ENCODE assay signal across 8 mouse cellular contexts in genomic region chr5:52114751-52115451, GRCm38 (mm10).
DNase-seq lines count a peak whose midpoint lies in the region; ATAC-seq and TF ChIP-seq lines count a peak whose summit lies in the region.

No protein-coding gene starts in this region.

- peak overlapping the region; percentile 52 for H3K4me3 ChIP-seq in kidney, adult 2 months (ENCODE audit: insufficient read depth, low read depth, low read length)
- H3K4me3 ChIP-seq in embryonic fibroblast, embryonic 13.5 days (ENCODE audit: insufficient read depth, low read length), result peak overlapping the region; percentile 36
- peak overlapping the region; percentile 64 for H3K4me3 ChIP-seq in intestine, embryonic 16.5 days (ENCODE audit: low read length)
- peak overlapping the region; percentile 65 for H3K4me3 ChIP-seq in liver, embryonic 16.5 days (ENCODE audit: low read depth, low read length)
- peak overlapping the region; percentile 69 for H3K4me3 ChIP-seq in stomach, embryonic 15.5 days (replicated peaks)

- no peaks in the 10 kb centered on the region for H3K9me3 ChIP-seq in intestine, embryonic 16.5 days (ENCODE audit: control insufficient read depth, low read length)
- no peaks in the 10 kb centered on the region for H3K9me3 ChIP-seq in liver, embryonic 16.5 days (replicated peaks; ENCODE audit: control insufficient read depth, low read length)
- no peaks in the 10 kb centered on the region for H3K9me3 ChIP-seq in stomach, embryonic 15.5 days

- peak overlapping the region; percentile 99 for H3K4me2 ChIP-seq in intestine, embryonic 16.5 days (ENCODE audit: low read depth, low read length)
- H3K4me2 ChIP-seq in liver, embryonic 16.5 days (ENCODE audit: low read depth, low read length), result peak overlapping the region; percentile 79
- H3K4me2 ChIP-seq in stomach, embryonic 15.5 days, result peak overlapping the region; percentile 100

- H3K9ac ChIP-seq in intestine, embryonic 16.5 days (ENCODE audit: low read depth, low read length), result peak overlapping the region; percentile 62
- no peak overlapping the region for H3K9ac ChIP-seq in liver, embryonic 16.5 days (ENCODE audit: low read depth, low read length)
- H3K9ac ChIP-seq in stomach, embryonic 15.5 days, result peak overlapping the region; percentile 26

- peak; percentile 12; the same call in 1 of the 2 replicates for ATAC-seq in intestine, embryonic 16.5 days
- no peak for ATAC-seq in liver, embryonic 16.5 days (ENCODE audit: low read depth)
- ATAC-seq in stomach, embryonic 15.5 days (ENCODE audit: insufficient read depth, low FRiP score, low read depth), result no peak

- no peak for TF ChIP-seq CTCF in kidney, adult 2 months (conservative IDR thresholded peaks at IDR 0.05; ENCODE audit: insufficient read depth, insufficient read length, low read depth, low read length)
- TF ChIP-seq CTCF in embryonic fibroblast, embryonic 13.5 days (IDR thresholded peaks at IDR 0.05; ENCODE audit: borderline replicate concordance, insufficient read depth, low read length), result no peak

- H3K27ac ChIP-seq in kidney, adult 2 months (ENCODE audit: insufficient read depth, low read depth, low read length), result no peak overlapping the region
- H3K27ac ChIP-seq in embryonic fibroblast, embryonic 13.5 days (ENCODE audit: insufficient read depth, low read length), result no peak overlapping the region
- H3K27ac ChIP-seq in intestine, embryonic 16.5 days (ENCODE audit: low read length), result no peak overlapping the region
- no peak overlapping the region for H3K27ac ChIP-seq in liver, embryonic 16.5 days (ENCODE audit: low read length)
- no peak overlapping the region for H3K27ac ChIP-seq in stomach, embryonic 15.5 days

- no peak for DNase-seq in kidney, adult 2 months
- DNase-seq in kidney, postnatal 25 days, result no peak
- peak; percentile 10 for DNase-seq in adrenal gland, postnatal 25 days
- no peak for DNase-seq in T-cell, adult 2 months (ENCODE audit: low spot score)

- under 1% methylated on average over 48 of the region's 48 CpGs for WGBS in kidney, adult 2 months
- WGBS in intestine, embryonic 16.5 days, result 0% methylated on average over 48 of the region's 48 CpGs
- under 1% methylated on average over 48 of the region's 48 CpGs for WGBS in liver, embryonic 16.5 days (ENCODE audit: insufficient replicate concordance)
- under 1% methylated on average over 48 of the region's 48 CpGs for WGBS in stomach, embryonic 15.5 days

- H3K27me3 ChIP-seq in kidney, adult 2 months (replicated peaks; ENCODE audit: control insufficient read depth, insufficient read depth, low read length), result 0 out of 2 replicates have a peak, but pooled peaks cover 3% of the 10 kb centered on the region
- H3K27me3 ChIP-seq in intestine, embryonic 16.5 days (replicated peaks; ENCODE audit: control insufficient read depth, insufficient read depth, low read length), result peaks cover 30% of the 10 kb centered on the region
- H3K27me3 ChIP-seq in liver, embryonic 16.5 days (ENCODE audit: control insufficient read depth, insufficient read depth, low read depth, low read length), result peaks cover 62% of the 10 kb centered on the region
- peaks cover 27% of the 10 kb centered on the region for H3K27me3 ChIP-seq in stomach, embryonic 15.5 days (replicated peaks)

- TF ChIP-seq POLR2A in kidney, adult 2 months (IDR thresholded peaks at IDR 0.05; ENCODE audit: low read depth, low read length), result no peak
- no peak for TF ChIP-seq POLR2A in embryonic fibroblast, embryonic 13.5 days (IDR thresholded peaks at IDR 0.05; ENCODE audit: low read depth, low read length)

- no peaks in the 10 kb centered on the region; the same call in 1 of the 2 replicates for H3K4me1 ChIP-seq in kidney, adult 2 months (ENCODE audit: control insufficient read depth, insufficient read depth, low read length)
- H3K4me1 ChIP-seq in embryonic fibroblast, embryonic 13.5 days (ENCODE audit: control insufficient read depth, insufficient read depth, low read length), result no peaks in the 10 kb centered on the region
- peaks cover 17% of the 10 kb centered on the region for H3K4me1 ChIP-seq in intestine, embryonic 16.5 days (ENCODE audit: control insufficient read depth, insufficient read depth, low read length)
- H3K4me1 ChIP-seq in liver, embryonic 16.5 days (ENCODE audit: control insufficient read depth, low read depth, low read length), result no peaks in the 10 kb centered on the region; the same call in none of the 2 replicates
- H3K4me1 ChIP-seq in stomach, embryonic 15.5 days, result peaks cover 20% of the 10 kb centered on the region

- no peaks in the 10 kb centered on the region for H3K36me3 ChIP-seq in kidney, adult 2 months (ENCODE audit: control insufficient read depth, insufficient read depth, low read length)
- H3K36me3 ChIP-seq in intestine, embryonic 16.5 days (ENCODE audit: control insufficient read depth, insufficient read depth, low read length), result no peaks in the 10 kb centered on the region
- no peaks in the 10 kb centered on the region for H3K36me3 ChIP-seq in liver, embryonic 16.5 days (ENCODE audit: control insufficient read depth, insufficient read depth)
- H3K36me3 ChIP-seq in stomach, embryonic 15.5 days, result no peaks in the 10 kb centered on the region
